Comparison of ENCODE assay signal across 14 mouse cellular contexts in the genomic region with DNA sequence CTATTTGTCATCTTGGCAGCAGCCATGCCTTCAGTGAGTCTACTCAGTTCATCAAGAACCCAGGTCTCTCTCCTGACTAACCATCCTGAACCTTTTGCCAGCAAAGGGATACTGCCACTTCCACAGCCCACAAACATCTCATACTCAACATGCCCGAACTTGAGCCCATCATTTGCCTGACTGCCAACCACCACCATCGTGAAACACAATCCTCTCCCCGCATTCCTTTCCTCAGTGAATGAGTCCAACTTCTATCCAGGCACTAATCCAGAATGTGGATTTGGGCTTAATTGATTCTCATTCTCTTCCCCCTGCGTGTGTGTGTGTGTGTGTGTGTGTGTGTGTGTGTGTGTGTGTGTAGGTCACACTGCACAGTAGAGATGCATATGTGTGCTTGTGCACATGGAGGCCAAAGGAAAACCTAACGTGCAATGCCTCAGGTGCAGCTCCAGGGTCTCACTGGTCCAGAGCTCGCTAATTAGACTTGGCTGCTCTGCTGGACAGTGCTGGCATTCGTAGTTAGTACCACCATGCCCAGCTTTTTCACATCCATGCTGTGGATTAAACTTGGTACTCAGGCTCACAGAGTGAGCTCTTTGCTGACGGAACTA.
DNase-seq lines count a peak whose midpoint lies in the region; ATAC-seq lines count a peak whose summit lies in the region.
"Had no signal": no experiment of that assay in that cellular context is flagged by ENCODE, and none has a peak within 500 bp of the region (broad histone marks: within the 10 kb centered on the region; RNA-seq: fewer than 3 reads in every experiment).

No protein-coding gene starts in this region.

- peak; percentile 53 for ATAC-seq in hindbrain, embryonic 16.5 days
- ATAC-seq in hindbrain, embryonic 12.5 days (ENCODE audit: low FRiP score) = no peak
- no peak for ATAC-seq in liver, embryonic 12.5 days

- H3K27ac ChIP-seq in hindbrain, embryonic 16.5 days (ENCODE audit: low read depth, low read length) = no peak overlapping the region
- no peak overlapping the region for H3K27ac ChIP-seq in hindbrain, embryonic 12.5 days
- H3K27ac ChIP-seq in liver, embryonic 12.5 days = no peak overlapping the region

- no peak overlapping the region for H3K9ac ChIP-seq in hindbrain, embryonic 16.5 days (ENCODE audit: low read depth, low read length)
- H3K9ac ChIP-seq in hindbrain, embryonic 12.5 days = no peak overlapping the region
- no peak overlapping the region for H3K9ac ChIP-seq in liver, embryonic 12.5 days
- H3K9ac ChIP-seq: heart, embryonic 12.5 days; lung, embryonic 14.5 days had no signal

- H3K27me3 ChIP-seq in hindbrain, embryonic 16.5 days (replicated peaks; ENCODE audit: control insufficient read depth, insufficient read depth, low read length) = no peaks in the 10 kb centered on the region
- H3K27me3 ChIP-seq in hindbrain, embryonic 12.5 days = no peaks in the 10 kb centered on the region
- no peaks in the 10 kb centered on the region for H3K27me3 ChIP-seq in liver, embryonic 12.5 days (replicated peaks)
- H3K27me3 ChIP-seq: heart, embryonic 12.5 days had no signal

- no peaks in the 10 kb centered on the region for H3K36me3 ChIP-seq in hindbrain, embryonic 16.5 days (ENCODE audit: control insufficient read depth, insufficient read depth, low read length)
- no peaks in the 10 kb centered on the region for H3K36me3 ChIP-seq in hindbrain, embryonic 12.5 days
- no peaks in the 10 kb centered on the region for H3K36me3 ChIP-seq in liver, embryonic 12.5 days
- H3K36me3 ChIP-seq: heart, embryonic 12.5 days had no signal

- H3K4me1 ChIP-seq in hindbrain, embryonic 16.5 days (ENCODE audit: control insufficient read depth, insufficient read depth, low read depth, low read length) = no peaks in the 10 kb centered on the region
- no peaks in the 10 kb centered on the region for H3K4me1 ChIP-seq in hindbrain, embryonic 12.5 days
- H3K4me1 ChIP-seq in liver, embryonic 12.5 days = peaks cover 7% of the 10 kb centered on the region

- no peak overlapping the region for H3K4me3 ChIP-seq in hindbrain, embryonic 16.5 days (ENCODE audit: low read length)
- no peak overlapping the region for H3K4me3 ChIP-seq in hindbrain, embryonic 12.5 days
- H3K4me3 ChIP-seq in liver, embryonic 12.5 days = no peak overlapping the region
- H3K4me3 ChIP-seq: heart, embryonic 12.5 days; myocyte had no signal

- DNase-seq in 3134 (ENCODE audit: extremely low read depth, insufficient read length, low spot score) = peak; percentile 49
- DNase-seq in 3T3-L1 (ENCODE audit: low read depth, low spot score) = peak; percentile 48
- peak; percentile 50 for DNase-seq in fibroblast of lung, adult 2 months (ENCODE audit: low read depth)
- DNase-seq in frontal cortex, postnatal 36 days (ENCODE audit: low spot score in 2 of 2) = no peak
- DNase-seq: adrenal gland, adult 2 months; cerebellum, postnatal 25 days; kidney, adult 18-20 months; liver; lung, embryonic 14.5 days had no signal

- H3K4me2 ChIP-seq in hindbrain, embryonic 16.5 days (ENCODE audit: low read length) = no peak overlapping the region
- H3K4me2 ChIP-seq in hindbrain, embryonic 12.5 days (replicated peaks) = no peak overlapping the region
- no peak overlapping the region for H3K4me2 ChIP-seq in liver, embryonic 12.5 days
- H3K4me2 ChIP-seq: heart, embryonic 12.5 days; lung, embryonic 14.5 days had no signal

- H3K9me3 ChIP-seq in hindbrain, embryonic 16.5 days (ENCODE audit: control insufficient read depth, low read length) = no peaks in the 10 kb centered on the region
- no peaks in the 10 kb centered on the region for H3K9me3 ChIP-seq in hindbrain, embryonic 12.5 days (replicated peaks)
- no peaks in the 10 kb centered on the region for H3K9me3 ChIP-seq in liver, embryonic 12.5 days (replicated peaks)
- H3K9me3 ChIP-seq: heart, embryonic 12.5 days had no signal

- WGBS in hindbrain, embryonic 16.5 days = 76% methylated on average over 8 of the region's 8 CpGs
- WGBS in hindbrain, embryonic 12.5 days = 86% methylated on average over 8 of the region's 8 CpGs
- 80% methylated on average over 8 of the region's 8 CpGs for WGBS in liver, embryonic 12.5 days (ENCODE audit: insufficient replicate concordance)

Comparison
In these comparisons a context has a peak if more than half of its experiments do, and no peak if none do; other contexts are left out.
1. DNase-seq: peak in 3134 (single experiment), 3T3-L1 (single experiment) and fibroblast of lung, adult 2 months (single experiment); none in frontal cortex, postnatal 36 days (0 of 2).